Mouse (Mus musculus) frontal cortex, postnatal 25 days (tissue): Measurements from ENCODE around the gene Snd1.
"Not testable (repeated sequence)": the region's sequence is repeated elsewhere in the genome, so short reads cannot be mapped to it uniquely, and the experiment has no call there.

ENCODE experiments used
- DNase-seq, 2 experiments: peaks; one replicate each; pipeline ENCODE4 v3.0.0; 2022; ENCODE audit warnings: low spot score in 2 of 2

Gene Snd1

GRCm38 (mm10) chr6:28486008-28486407, 11.1 kb downstream of the Snd1 start:
- DNase-seq: no peak

DNA sequence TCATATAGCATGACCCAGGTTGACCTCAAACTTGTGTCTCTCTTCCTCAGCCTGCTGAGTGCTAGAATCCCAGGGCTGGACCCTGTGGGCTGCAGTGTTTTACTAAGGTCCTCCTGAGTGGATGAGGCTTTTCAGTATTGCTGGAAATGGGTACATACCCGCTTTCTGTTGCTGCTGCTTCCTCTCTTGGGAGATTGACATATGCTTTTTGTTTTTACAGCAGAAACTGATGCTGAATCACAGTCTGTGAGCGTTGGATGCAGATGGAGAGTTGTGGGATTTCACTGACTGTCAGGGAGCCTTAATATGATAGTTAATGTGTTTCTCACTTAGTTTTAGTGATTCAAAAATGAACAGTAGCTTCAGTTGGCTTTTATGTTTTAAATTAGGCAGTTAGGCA, 11.5 kb downstream of the Snd1 start:
- DNase-seq: no peak

GRCm38 (mm10) chr6:28486905-28487304, 12.0 kb downstream of the Snd1 start:
- no peak for DNase-seq

GRCm38 (mm10) chr6:28488204-28488851, 13.4 kb downstream of the Snd1 start:
- no peak for DNase-seq

- DNase-seq: no peak
These were observed 15.7 kb downstream of the Snd1 start for GRCm38 (mm10) chr6:28490612-28491011.

DNA sequence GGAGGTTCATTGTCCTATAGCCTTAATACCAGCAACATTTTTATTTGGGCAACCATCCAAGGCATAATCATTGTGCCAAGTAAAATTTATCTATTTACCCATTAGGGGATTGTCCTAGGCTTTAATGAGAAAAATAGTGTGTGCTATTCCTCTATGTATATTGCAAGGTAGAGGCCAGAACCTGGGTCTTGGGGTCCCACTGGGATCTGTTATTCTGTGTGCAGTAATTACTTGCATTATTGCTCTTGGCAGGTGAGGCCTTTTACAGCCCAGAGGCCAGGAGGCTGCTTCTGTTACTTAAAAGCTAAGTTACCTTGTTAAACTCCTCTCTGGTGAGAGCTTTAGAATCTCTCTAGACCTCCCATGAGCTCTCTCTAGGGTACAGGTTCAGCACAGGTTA, 16.3 kb downstream of the Snd1 start:
- DNase-seq: no peak

DNA sequence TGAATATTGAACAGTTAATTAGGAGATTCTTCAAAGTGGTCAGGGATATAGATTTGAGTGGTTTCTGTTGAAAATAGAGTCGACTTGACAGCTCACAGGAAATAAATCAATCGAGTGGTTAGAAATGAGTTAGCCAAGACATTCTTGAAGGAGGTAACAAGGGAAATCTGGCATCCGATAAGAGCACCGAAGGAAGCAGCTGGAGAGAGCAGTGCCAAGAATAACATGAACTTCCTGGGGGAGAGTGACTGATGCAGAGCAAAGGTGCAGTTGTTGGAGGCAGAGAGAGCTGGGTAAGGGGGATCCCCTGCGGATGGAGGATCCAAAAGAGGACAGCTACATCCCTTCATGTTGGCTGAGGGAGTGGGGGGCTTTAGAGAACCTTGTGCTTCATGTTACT, 22.9 kb downstream of the Snd1 start:
- no peak for DNase-seq

GRCm38 (mm10) chr6:28502576-28502975, 27.6 kb downstream of the Snd1 start:
- no peak for DNase-seq

- DNase-seq: no peak
These were observed 28.2 kb downstream of the Snd1 start for GRCm38 (mm10) chr6:28503148-28503547.

GRCm38 (mm10) chr6:28504611-28505010, 29.7 kb downstream of the Snd1 start:
- DNase-seq: no peak

GRCm38 (mm10) chr6:28507759-28508158, 32.8 kb downstream of the Snd1 start:
- DNase-seq: no peak

GRCm38 (mm10) chr6:28514195-28514594, 39.3 kb downstream of the Snd1 start:
- no peak for DNase-seq

GRCm38 (mm10) chr6:28514830-28515350, 40.0 kb downstream of the Snd1 start:
- DNase-seq: no peak

GRCm38 (mm10) chr6:28516618-28517017, 41.7 kb downstream of the Snd1 start:
- no peak for DNase-seq

GRCm38 (mm10) chr6:28517050-28517449, 42.1 kb downstream of the Snd1 start:
- DNase-seq: no peak

- DNase-seq: no peak
These were observed 44.5 kb downstream of the Snd1 start for GRCm38 (mm10) chr6:28519426-28519825.

DNA sequence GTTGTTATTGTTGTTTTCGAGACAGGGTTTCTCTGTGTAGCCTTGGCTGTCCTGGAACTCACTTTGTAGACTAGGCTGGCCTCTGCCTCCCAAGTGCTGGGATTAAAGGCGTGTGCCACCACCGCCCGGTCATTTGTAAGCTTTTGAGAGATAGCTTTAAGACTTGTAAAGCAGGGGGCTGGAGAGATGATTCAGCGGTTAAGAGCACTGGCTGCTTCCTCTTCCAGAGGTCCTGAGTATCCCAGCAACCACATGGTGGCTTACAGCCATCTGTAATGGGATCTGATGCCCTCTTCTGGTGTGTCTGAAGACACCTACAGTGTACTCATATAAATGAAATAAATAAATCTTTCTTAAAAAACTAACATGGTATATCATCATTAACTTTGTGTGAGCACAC, 45.8 kb downstream of the Snd1 start:
- not testable (repeated sequence) for DNase-seq

GRCm38 (mm10) chr6:28521416-28521815, 46.5 kb downstream of the Snd1 start:
- no peak for DNase-seq

DNA sequence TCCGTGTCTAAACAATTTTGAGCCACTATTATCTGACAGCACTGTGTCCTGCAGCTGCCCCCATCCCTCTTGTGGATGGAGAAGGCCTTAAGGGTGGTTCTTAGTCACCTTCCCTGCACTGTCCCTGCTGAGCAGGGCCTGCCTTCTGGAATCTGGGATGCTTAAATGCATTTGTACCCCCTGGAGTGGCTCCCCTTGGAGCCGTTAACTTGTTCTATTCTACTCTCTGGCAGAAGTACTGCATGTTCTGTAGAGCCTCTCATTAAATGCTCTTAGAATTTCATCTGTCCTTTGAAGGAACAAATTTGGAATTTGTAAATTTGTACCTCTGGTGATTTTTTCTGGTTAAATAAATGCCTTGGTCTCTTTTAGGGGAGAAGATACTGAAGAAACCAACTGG, 50.6 kb downstream of the Snd1 start:
- no peak for DNase-seq

- DNase-seq: no peak
These were observed 52.5 kb downstream of the Snd1 start for GRCm38 (mm10) chr6:28527459-28527858.

- DNase-seq: no peak
These were observed 53.3 kb downstream of the Snd1 start for GRCm38 (mm10) chr6:28528208-28528607.

GRCm38 (mm10) chr6:28536464-28536863, 61.5 kb downstream of the Snd1 start:
- no peak for DNase-seq

DNA sequence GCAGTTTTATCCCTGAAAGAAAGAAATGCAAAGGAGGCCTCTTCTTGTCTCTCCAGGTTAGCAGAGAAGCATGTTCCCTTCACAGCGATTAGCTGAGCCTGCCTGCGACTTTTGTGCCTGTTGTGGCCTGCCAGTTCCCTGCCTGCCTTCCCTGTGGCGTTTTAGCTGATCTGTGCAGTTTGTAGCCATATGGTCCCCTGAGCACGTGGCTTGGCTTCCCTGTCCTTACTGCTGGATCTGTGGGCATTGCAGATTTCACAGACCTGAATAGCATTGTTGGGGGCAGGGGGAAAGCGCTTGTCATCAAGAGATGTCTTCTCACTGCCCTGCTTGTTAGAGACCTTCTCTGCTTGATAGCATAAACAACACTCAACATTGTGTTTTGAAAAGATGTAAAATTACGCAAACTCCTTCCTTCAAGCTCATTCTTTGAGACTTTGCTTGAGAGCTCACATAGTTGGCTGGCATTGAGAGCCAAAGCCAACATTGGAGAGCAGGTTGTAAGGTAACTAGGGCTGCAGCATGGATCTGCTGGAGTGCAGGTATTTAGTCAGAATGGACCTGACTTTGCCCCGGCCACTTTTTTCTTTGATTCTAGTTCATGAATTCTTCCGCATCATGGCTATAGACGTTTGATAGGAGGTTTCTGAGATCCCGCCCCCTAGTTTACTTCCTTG, 63.0 kb downstream of the Snd1 start:
- DNase-seq: no peak
